Mouse (Mus musculus) naive thymus-derived CD4-positive, alpha-beta T cell, adult 2 months (primary cell): ENCODE data around the gene Gse1.
"Not testable (repeated sequence)": the region's sequence is repeated elsewhere in the genome, so short reads cannot be mapped to it uniquely, and the experiment has no call there.

ENCODE experiments used
- DNase-seq: peaks from one replicate; pipeline ENCODE4 v3.0.0-alpha.2; 2011; ENCODE audit warnings: low read depth

Gse1 gene

DNA sequence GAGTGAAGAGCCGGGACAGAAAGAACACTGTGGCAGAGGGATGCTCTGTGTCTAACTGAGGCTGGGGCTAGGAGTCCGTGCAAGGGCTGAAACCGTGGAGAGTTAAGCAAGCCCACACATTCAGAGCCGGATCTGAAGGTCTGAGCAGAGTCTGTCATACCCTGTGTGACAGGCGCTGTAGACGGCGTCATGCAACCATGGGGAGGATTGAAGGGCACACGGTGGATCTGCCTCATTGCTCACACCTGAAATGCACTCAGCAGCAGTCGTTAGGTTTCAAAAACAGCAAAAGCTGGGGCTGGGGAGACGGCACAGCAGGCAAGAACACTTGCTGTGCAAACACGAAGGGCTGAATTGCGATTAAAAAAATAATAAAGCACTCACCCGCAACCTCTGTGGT lies 116.3 kb downstream of the Gse1 start:
- DNase-seq: no peak

DNA sequence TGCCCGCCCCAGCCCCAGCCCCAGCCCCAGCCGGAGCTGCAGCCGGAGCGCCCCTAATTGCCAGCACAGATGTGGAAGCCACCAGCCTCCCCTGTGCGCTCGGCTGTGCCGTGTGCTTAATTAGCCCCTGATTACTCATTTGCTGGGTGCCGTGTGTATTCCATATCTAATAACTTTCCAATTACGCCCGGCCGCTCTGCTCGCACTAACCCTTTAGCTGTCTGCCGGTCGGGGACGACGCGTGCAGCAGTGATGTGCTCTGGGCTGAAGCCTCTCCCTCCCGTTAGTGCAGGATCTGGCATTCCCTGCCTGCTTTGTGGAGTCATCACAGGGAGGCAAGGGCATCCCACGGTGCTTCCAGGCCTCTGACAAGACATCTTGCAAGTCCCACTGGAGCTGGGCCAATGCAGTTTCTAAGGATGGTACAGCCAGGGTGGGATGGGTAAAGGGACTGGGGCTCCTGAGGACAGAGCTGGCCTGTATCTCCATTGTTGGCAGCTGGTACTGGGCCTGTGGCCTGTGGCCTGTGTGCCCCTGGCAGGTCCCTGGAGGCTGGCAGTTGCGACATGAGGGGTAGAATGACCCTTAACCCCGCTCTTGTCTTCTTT lies 119.6 kb downstream of the Gse1 start:
- no peak for DNase-seq

DNA sequence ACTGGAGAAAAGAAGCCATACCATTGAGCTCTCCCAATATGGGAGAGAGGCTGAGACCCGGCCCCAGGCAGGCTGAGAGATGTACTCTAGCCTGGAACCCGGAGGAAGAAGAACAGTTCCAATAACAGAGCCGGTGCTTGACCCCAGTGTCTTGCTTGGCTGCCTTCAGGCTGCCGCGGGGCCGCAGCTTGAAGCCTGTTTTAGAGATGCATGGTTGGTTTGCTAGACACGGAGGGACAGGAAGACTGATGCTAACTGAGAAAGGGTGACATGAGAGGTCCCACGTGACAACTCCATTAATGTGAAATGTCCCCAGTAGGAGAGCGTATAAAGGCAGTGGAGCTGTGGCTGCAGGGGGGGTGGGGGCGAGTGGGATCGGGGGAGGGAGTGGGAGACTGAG lies 120.7 kb downstream of the Gse1 start:
- DNase-seq: no peak

DNA sequence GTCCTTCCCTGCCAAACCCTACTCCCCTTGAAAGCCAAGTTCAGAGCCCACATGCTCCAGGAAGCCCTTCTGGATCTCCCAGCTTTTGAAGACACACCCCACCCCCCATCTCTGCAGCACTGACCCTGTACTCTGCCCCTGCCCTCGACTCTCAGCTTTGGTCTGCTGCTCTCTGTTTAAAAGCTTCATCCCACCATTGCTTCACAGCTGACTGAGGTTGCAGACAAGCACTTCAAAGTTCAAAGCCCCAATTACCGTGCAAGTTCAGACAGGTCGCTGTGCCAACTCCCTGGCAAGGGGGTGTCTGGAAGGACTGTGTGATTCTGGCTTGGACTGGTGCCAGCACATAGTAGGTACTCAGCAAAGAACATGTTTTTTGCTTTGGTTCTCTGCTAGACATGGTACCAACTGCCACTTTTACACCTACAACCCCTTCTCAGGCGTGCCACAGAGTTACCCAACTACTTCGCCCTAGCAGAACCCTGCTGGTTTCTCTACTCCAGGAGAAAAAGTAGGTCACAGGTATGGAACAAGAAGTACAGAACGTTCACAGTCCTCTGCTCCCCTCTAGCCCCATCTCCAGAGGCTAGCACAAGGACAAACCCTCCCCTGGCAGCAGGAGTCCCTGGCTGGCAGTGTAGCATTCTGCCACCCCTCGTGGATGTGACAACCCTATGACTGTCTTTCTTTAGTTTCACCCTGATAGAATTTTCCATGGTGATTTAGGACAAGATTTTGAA lies 123.2 kb downstream of the Gse1 start:
- DNase-seq: no peak

DNA sequence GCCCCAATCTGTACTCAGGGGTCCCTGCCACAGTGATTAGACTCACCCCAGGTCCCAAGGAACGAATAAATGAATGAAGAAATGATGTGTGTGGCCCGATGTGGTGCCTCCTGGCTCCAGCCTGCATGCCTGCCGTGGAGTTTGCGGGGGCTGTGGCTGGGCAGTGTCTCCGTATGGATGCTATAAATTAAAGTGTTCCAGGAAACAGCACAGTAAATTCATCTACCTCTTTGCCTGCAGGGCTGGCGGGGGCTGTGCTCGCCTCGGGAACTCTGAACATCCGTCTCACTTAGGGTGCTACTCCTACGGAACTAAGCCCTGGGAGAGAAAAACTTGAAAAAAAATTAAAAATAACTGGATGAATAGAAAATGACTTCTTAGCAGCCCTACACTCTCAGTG lies 123.8 kb downstream of the Gse1 start:
- no peak for DNase-seq

DNA sequence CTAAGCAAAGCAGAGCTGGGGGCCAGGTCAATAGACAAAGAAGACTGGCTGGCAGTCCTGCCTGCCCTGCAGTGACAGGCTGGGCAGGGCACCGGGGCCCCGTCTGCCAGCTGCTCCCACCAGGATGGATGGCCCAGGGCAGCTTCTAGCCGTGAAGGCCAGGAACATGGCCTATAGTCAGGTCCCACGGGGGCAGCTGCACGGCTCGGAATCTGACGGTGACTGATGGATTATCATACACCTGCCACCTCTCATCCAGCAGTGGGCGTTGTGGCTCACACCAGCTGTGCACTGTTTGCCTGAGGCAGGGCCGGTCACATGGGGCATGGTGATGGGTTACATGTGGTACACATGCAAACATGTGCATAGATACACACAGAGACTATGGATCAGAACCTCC lies 127.8 kb downstream of the Gse1 start:
- no peak for DNase-seq

DNA sequence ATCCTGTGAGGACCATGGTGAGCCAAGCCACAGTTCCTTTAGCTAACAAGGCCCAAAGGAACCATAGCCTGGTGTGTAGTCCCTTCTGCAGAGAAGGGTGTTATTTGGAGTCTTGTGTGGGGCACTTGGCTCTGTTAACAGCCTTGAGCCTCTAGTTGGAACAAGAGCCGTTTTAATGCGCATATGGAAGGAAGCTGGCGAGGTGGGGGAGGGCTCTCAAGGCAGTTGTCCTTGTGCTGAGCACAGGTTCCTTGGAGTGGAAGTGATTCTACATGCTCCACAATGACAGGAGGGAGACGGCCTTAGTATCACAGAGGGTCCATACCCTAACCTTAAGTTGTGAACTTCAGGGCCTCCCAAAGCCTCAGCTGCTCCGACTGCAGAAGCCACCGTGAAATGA lies 129.2 kb downstream of the Gse1 start:
- no peak for DNase-seq

DNA sequence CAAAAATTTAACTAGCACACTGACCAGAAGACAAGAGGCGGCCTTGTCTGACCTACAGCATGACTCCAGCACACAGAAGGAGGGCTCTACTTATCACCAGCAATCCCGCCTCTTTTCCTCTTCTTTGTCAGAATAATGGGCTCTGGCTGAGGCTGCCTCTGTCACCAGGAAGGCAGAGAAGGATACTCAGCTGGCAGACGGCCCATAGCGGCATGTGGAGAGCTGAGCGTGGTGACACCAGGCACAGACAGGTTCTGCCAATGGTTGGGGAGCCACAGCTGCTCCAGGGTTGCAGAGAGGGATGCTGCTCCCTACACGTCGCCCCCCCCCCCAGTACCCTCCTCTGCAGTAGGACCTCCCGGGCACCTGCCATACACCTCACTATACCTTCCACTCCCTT lies 133.0 kb downstream of the Gse1 start:
- DNase-seq: no peak

DNA sequence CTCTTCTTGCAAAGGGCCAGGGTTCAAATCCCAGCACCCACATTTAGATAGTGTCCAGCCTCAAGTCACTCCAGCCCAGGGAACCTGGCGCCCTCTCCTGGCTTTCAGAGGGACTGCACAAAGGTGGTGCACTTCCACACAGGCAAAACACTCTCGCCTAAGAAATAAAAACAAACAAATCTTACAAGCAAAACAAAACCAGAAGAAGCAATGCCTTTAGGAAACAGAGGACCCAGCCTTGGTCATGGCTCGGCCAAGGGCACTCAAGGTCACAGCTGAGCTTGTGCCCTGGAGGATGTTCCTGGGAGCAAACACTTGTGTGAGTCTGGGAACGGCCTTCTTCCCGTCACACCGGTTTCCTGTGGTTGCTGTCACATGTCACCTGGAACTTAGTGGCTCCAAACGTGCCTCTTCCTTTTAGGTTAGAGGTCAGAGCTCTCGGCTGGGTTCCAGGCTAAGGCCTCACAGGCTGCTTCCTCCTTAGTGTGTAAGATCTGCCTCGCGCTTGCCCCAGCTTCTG lies 135.4 kb downstream of the Gse1 start:
- DNase-seq: peak; percentile 57

DNA sequence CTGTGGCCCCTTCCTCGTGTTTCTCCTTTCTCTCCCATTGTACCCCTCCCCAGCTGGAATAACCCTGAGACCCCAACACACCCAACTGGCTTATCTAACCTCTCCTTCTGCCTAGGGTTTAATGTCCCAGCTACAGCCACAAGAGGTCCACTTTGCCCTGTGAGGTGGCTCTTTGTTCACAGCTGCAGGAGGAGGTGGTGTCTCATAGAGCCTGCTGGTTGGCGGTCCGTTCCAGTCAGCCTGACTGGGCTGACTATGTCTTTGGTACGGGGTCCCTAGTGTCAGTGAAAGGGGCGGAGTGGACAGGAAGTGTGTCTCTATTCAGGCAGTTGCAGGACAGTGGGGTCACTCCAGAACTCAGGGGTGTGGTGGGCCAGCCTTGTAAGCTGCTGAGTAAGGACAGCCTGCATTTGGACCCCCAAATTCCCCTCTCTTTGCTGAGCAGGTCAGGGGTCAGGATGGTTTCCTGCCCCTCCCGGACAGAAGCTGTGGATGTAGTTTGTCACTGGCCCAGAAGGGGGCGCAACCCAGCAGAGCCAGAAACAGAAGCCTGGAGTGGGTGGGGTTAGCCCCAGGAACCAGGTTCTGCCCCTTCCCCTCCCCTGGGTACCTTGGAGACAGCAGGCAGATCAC lies 136.0 kb downstream of the Gse1 start:
- peak; percentile 68 for DNase-seq

DNA sequence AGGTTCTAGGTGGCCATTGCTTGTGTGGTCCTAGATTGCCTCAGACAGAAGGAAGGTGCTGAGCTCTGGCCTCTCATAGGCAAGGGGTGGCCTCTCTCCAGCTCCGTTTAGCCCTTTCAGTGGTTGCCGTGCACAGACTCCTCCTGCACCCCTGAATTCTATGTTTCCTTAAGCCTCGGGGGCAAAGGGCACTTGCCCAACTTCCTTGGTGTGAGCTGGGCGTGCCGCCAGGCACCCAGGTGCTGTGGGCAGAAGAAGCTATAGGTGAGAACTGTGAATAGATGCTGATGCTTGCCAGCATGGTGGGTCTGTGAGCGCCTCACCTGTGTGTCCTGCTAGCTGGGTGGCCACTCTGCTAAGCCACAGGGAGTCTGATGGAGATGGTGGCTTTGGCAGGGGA lies 138.6 kb downstream of the Gse1 start:
- DNase-seq: no peak

DNA sequence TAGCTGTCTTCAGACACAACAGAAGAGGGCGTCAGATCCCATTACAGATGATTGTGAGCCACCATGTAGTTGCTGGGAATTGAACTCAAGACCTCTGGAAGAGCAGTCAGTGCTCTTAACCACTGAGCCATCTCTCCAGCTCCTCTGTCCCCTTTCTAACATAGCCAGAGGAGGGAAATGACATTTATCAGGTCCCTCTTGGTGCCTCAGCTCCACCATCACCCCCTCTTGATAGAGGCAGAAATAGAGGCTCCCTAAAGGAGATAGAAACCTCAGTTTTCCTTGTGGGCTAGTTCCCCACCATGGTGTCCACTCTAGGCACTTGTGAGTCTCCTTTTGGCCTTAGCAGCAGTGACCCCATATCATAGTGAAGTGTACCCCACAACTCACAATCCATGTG lies 139.9 kb downstream of the Gse1 start:
- DNase-seq: not testable (repeated sequence)

DNA sequence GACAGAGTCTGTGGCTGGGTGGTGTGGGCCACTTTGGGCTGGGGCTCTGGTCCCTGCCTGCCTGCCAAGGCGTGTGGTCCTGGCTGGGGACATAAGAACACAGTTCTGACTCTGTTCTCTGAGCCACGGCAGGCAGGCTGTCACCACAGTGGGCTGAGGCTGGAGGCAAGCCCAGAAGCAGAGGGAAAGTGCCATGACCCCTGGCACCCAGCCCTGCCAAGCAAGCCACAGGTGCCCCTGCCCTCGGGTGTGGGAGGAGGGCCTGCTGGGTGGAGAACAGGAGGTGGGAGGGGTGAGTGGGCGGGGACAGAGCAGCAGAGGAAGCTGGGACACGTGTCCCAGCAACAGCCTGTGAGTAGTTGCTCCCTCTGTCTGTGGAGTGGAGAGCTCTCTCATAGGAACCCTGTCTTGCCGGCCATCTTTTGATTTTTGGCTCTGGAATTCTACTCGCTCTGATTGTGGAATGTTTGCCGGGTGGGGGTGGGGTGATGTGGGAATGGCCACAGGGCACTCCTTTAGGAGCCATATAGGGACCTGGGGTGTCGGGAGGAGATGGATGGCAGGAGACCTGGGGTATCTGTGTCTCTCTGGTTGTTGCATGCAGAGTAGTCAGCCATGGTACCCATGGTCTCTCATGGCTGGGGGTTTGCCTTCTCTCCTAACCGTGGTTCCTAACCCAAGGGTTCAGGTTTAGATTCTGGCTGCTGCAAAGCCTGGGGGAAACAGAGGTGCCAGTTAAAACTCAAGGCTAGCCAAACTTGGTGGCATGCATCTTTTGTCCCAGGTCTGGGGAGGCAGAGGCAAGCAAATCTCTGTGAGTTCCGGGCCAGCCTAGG lies 140.8 kb downstream of the Gse1 start:
- DNase-seq: peak; percentile 86

DNA sequence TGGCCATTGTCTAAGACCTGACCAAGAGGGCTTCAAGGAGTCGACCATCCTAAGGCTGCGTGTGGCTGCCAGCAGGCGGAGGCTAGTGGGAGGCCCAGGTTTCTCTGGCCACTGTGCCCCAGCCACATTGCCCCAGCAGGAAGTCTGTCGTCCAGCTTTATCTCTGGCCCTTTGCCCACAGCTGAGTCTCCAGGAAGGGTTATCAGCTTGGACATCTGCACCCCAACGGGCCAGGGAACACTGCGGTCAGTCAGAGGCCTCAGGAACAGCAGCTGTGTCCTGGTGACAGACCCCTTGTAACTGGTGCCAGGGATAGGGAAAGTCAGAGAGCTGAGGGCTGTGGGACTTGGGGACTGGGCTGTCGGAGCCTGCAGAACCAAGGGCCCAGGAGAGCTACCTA lies 141.7 kb downstream of the Gse1 start:
- DNase-seq: no peak

DNA sequence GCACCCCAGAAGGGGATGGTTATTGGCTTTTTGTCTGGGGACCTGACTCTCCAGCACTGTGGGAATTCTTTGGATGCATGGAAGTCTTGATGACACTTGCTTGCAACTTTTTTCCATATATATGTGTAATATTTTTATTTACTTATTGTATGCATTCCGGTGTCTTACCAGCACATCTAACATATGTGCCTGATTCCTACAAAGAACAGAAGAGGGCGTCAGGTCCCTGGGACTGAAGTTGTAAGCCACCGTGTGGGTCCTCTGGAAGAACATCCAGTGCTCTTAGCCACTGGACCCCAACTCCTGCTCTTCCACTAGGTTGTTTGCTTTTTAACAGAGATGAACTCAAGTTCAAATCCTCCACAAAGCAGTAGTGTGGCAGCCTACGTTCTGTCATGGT lies 142.2 kb downstream of the Gse1 start:
- DNase-seq: no peak

DNA sequence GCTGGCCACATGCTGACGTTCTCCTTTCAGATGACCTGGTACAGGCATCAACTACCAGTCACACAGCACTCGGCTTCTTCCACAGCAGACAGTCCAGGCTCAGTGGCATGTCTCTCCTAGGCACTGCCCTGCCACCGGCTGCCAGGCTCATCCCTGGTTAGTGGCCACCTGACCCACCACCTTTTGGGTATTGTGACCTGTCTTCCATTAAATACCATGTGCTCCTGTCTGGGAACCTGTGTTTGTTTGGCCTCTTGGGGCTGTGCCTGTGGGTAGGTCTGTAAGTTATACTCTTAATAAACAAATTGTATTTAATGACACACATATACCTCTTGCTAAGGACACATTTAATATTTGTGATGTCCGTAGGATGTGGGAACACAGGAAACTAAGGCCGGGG lies 142.9 kb downstream of the Gse1 start:
- no peak for DNase-seq

DNA sequence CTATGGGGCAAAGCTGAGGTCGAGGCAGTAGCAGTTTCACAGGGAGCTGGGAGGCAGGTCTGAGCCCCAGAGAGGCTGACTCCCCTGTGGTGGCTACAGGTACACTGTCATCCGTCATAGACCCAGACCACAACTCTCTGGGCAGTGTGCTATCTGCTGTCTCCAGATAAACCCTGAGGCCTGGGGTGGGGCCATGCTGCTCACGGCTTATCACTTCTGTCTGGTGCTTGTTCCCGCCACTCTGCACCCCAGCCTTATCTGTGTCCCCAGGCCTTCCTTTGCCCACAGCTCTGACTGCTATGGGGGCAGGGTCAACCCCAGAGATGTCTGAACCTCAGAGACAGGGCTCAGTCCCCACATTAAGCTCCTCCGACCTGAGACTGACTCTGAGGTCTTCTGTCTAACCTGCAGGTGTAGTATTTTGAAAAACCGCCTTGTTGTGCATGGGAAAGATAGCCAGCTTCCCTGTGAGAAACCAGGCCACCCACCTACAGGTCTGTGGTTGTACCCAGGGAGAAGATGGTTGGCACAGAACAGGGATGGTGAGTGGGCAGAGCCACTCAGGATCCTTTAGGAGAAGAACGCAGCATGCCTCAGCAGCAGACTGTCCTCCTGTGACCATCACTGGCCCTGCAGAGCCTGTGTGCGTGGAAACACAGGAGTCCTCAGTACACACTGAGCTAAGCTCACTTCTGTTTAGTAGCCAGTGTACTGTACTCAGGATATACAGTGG lies 143.6 kb downstream of the Gse1 start:
- DNase-seq: no peak

DNA sequence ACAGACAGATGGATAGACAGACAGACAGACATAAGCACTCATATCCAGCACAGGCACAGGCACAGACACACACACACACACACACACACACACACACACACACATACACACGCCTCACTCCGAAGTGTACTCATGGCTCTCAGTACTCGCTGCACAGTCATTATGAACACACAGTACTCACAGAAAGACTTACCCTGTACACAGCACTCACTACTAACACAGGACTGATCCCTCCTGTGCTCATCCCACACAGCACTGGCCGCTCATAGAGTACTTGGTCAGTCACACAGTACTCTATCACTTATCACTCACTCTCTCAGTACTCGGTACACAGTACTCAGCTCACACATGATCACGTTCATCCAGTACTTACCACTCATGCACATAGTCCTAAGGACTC lies 144.4 kb downstream of the Gse1 start:
- no peak for DNase-seq

DNA sequence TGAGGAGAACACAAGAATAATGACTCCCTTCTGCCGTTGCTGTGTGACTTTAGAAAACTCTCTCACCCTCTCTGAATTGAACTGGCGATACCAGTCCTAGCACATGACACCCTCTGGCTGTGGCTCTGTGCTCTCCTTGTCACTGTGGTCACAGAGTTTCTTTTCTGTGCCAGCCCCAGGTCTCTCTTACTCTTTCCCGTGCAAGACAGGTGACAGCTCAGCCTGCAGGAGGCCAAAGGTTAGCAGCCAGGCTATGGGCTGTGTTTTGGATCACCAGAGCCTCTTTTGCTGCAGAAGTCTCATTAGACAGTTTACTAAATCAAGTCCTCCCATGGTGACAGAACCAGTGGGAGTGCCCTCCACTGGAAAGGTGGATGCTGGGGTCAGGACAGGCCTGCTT lies 145.4 kb downstream of the Gse1 start:
- no peak for DNase-seq

DNA sequence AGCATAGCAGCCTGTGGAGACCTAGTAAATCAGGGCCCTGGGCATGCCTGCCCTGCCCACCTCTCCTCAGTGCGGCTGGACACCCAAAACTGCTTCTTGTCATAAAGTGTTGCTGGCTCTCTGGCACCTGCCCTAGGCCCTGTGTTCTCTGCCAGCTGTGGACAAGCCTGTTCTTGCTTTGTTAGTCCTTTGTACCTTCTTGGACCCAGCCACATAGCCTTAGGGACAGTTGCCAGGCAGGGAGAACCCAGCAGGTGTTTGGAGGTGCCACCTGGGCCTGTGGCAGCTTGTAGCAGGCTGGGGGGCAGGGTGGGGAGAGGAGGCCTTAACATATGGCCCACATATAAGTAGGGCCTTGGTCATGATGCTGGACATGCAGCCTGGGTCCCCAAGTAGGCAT lies 145.8 kb downstream of the Gse1 start:
- no peak for DNase-seq

DNA sequence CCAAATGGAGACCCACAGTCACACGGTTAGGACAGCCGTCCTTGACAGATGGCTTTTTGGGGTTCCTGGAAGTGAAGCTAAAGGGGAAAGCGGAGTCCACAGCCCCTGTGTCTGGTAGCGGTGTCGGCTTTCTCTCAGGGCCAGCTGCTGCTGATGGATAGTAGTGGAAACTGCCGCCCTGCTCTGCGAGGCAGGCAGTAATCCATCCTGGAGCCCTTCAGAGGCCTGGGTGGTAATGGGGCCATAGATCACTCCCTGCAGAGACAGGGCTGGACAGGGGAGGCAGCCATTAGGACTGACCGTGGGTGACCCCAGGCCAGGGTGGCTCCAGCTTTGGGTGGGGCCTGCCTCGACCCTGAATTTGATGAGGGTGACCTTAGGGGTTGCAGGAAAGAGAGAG lies 146.3 kb downstream of the Gse1 start:
- no peak for DNase-seq

DNA sequence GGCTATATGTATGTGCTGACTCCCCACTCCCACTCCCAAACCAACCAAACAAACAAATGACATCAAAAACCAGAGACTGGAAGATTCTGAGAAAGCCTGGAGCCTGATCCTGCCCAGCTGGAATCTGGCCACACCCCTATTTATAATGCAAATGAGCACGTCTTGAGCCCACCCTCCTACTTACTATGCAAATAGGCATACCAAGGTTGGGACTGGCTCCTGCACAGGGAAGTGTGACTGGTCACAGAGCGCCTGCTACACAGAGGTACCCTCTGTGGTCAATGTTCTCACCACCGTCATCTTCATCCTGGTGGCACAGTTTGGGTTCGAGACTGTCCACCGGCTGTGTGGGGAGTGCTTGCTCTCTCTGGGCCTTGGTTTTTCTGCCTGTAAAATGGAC lies 146.9 kb downstream of the Gse1 start:
- DNase-seq: no peak
